Mouse (Mus musculus) layer of hippocampus, adult 8-10 months (tissue): ENCODE measurements around the gene Ntm. TPM values are rescaled to one million over a fixed set of nuclear protein-coding genes. Genes with fewer than 3 reads are reported as not detected.
A peak's percentile ranks its signal among the peaks of the same experiment; 100 is the strongest.

Experiments
- DNase-seq, 2 experiments: peaks; one replicate each; pipeline ENCODE4 v3.0.0; 2022; ENCODE audit warnings: low spot score in 2 of 2
- total RNA-seq, 4 experiments: library from RNA; stranded (reverse); gene quantifications; 2 replicates each; pipeline ENCODE4 v1.2.4; 2022

Gene Ntm
- total RNA-seq, 4 experiments from 2014 or later: 148 to 166 (median 161) TPM

GRCm38 (mm10) chr9:29887924-29888323 lies 75.0 kb downstream of the Ntm start:
- no peak for DNase-seq

- no peak for DNase-seq
Observed at GRCm38 (mm10) chr9:29884062-29884461, 78.9 kb downstream of the Ntm start.

GRCm38 (mm10) chr9:29881614-29882013 lies 81.3 kb downstream of the Ntm start:
- DNase-seq: no peak

- no peak for DNase-seq
Observed at GRCm38 (mm10) chr9:29877583-29877982, 85.4 kb downstream of the Ntm start.

GRCm38 (mm10) chr9:29867746-29868145 lies 95.2 kb downstream of the Ntm start:
- no peak for DNase-seq

GRCm38 (mm10) chr9:29866824-29867223 lies 96.1 kb downstream of the Ntm start:
- no peak for DNase-seq

GRCm38 (mm10) chr9:29866101-29866500 lies 96.8 kb downstream of the Ntm start:
- no peak for DNase-seq

- no peak for DNase-seq
Observed at GRCm38 (mm10) chr9:29865502-29865901, 97.4 kb downstream of the Ntm start.

GRCm38 (mm10) chr9:29864886-29865285 lies 98.1 kb downstream of the Ntm start:
- no peak for DNase-seq

- DNase-seq: no peak
Observed at GRCm38 (mm10) chr9:29862408-29862807, 100.5 kb downstream of the Ntm start.

GRCm38 (mm10) chr9:29859256-29860048 lies 103.5 kb downstream of the Ntm start:
- no peak for DNase-seq

GRCm38 (mm10) chr9:29848735-29849455 lies 114.0 kb downstream of the Ntm start:
- no peak for DNase-seq

GRCm38 (mm10) chr9:29837344-29837743 lies 125.6 kb downstream of the Ntm start:
- no peak for DNase-seq

- DNase-seq: peak; percentile 58 to 59
Observed at GRCm38 (mm10) chr9:29834911-29835310, 128.0 kb downstream of the Ntm start.

GRCm38 (mm10) chr9:29833781-29834180 lies 129.2 kb downstream of the Ntm start:
- DNase-seq: no peak

GRCm38 (mm10) chr9:29827240-29827660 lies 135.7 kb downstream of the Ntm start:
- DNase-seq: no peak

- DNase-seq: no peak
Observed at GRCm38 (mm10) chr9:29825236-29825635, 137.7 kb downstream of the Ntm start.

- DNase-seq: no peak
Observed at GRCm38 (mm10) chr9:29823716-29824115, 139.2 kb downstream of the Ntm start.

- no peak for DNase-seq
Observed at GRCm38 (mm10) chr9:29812685-29813084, 150.3 kb downstream of the Ntm start.

- peak; percentile 43 to 52 for DNase-seq
Observed at GRCm38 (mm10) chr9:29806790-29807189, 156.2 kb downstream of the Ntm start.

- no peak for DNase-seq
Observed at GRCm38 (mm10) chr9:29804483-29804882, 158.5 kb downstream of the Ntm start.

- DNase-seq: no peak
Observed at GRCm38 (mm10) chr9:29803738-29804285, 159.1 kb downstream of the Ntm start.
